Mouse (Mus musculus) right cerebral cortex, postnatal 36 days (tissue): ENCODE results near the gene Glb1.

ENCODE experiments used
- DNase-seq, 2 experiments: peaks; one replicate each; pipeline ENCODE4 v3.0.0; 2022; ENCODE audit warnings: low spot score in 2 of 2, mixed read lengths in 1 of 2

Glb1 gene

DNA sequence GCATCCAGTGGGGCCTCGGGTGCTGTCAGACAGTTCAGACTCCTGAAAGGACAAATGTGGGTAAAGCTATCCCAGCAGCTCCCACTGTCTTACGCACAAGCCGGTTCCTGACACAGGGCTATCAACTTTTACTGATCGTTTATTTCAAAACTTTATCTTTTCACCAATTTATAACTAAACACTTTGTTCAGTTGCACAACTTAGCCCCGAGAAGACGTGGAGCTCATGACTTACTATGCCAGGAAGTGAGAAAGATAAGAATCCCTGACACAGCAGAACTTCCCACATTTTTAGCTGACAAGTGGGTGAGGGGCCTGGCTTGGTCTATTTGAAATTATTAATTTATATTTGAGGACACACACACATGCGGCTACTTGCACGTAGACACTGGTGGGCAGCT, 6.2 kb upstream of the Glb1 start:
- DNase-seq = no peak

- DNase-seq = no peak
Measured at GRCm38 (mm10) chr9:114395258-114395657, 5.6 kb upstream of the Glb1 start.

DNA sequence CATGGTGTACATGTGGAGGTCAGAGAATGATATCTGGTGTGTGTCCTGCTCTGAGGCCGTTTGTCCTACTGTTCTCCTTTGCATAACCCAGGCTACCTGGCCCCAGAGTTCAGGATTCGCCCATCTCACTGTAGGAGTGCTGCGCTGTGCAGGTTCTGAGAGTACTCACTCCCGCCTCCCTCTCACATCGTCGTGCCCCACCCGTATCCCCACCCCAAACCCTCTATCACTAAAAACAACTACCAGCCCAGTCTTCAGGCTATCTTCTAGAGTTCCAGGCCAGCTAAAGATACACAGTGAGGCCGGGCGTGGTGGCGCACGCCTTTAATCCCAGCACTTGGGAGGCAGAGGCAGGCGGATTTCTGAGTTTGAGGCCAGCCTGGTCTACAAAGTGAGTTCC, 1.2 kb upstream of the Glb1 start:
- DNase-seq = no peak

GRCm38 (mm10) chr9:114400588-114400948, 308 bp upstream of the Glb1 start:
- no peak for DNase-seq

DNA sequence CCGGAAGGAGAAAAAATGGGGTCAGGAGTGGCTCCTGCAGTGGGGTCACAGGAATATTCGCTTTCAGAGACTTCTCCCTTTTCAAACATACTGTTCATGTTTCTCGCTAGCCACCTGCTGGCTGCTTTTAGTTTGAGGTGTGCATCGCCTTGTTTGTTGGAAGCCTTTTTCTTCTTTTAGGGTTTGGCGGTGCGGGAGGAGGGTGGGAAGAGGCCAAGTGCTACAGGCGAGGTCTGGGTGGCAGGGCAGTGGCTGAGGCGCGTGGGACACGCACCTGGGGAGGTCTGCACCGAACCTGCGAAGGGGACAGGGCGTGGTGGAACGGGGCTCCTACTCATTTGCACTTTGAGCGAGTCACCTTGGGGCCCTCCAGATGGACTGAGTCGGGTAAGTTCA, 807 bp downstream of the Glb1 start:
- DNase-seq = no peak

DNA sequence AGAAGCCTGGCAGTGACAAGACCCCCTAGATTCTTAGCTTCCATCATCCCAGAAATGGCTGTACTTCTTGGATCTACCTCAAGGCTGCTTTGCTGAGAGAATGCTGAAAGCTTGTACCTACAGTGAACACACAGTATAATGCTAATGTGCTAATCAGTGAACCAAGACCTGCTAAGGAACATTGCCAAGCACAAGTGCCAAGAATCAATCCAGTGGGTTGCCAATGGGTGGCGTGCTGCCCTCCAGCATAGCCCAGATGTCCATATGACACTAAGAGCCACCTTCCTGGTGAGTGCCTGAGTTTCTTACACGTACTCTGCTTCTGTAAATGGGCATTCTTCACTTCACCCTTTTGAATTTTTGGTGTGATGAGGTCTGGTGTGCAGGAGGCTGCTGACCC, 6.8 kb downstream of the Glb1 start:
- no peak for DNase-seq

GRCm38 (mm10) chr9:114410313-114410862, 9.5 kb downstream of the Glb1 start:
- no peak for DNase-seq

DNA sequence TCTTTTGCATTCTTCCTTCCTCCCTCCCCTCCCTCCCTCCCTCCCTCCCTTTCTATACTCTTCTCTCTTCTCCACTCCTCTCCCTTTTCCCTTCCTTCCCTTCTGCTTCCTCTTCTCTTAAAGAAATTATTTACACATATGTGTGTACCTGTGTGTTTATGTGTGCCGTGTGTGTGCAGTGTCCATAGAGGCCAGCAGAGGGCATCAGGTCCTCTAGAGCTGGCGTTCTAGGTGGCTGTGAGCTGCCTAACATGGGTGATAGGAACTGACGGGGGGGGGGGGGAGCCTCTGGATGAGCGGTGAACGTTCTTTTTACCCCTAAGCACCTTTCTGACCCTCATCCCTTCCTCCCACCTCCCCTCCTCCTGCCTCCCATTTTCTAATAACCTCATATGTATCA, 10.4 kb downstream of the Glb1 start:
- DNase-seq = no peak

GRCm38 (mm10) chr9:114412406-114412805, 11.5 kb downstream of the Glb1 start:
- no peak for DNase-seq

GRCm38 (mm10) chr9:114413866-114414265, 13.0 kb downstream of the Glb1 start:
- no peak for DNase-seq

DNA sequence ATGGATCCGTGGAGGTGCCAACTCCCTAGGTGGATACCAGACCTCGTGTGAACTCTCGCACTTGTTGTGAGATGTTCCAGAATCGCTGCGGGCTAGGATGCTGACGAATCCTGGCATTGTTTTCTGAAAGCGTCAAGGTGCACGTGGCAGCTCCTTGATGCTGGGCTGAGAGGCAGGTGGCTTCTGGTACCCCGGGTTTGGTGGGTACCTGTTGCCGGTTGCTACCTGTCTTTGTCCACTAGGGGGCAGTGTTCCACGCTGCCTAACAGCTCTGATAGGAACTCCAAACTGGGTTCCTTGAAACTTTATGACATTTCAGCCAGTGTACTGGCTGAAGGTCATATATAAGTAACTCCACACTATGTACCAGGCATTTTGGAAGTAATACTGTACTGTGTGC, 14.8 kb downstream of the Glb1 start:
- DNase-seq = no peak

DNA sequence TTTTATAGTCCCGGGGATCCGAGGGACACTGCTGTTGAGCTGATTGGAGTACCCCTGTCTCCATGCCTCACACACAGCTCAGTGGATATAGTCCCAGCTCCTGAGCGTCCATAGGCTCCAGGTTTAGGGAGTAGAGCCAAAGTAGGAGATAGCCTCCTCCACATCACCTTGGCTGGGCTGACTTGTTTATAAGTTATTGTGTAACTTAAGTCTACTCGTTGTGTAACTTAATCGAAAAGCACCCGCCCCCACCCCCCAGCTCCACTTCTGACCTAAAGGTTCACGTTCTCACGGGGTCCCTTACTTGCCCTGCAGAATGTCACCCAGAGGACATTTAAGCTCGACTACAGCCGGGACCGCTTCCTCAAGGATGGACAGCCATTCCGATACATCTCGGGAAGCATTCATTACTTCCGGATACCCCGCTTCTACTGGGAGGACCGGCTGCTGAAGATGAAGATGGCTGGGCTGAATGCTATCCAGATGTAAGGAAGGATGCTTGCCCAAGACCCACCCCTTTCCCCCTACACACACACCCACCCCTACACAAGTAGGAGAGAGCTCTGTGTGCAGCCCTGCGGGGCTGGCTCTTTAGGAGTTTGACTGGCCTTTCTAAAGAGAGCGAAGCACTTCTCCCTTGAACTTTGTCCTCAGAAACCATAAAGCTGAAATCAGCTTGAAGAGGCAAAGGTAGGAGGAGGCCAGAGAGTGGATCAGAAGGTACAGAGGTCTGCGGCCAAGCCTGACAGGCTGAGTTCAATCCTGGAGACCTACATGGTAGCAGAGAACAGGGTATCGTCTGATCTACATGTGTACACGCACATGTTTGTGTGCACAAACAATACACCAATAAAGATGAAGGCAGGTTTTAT, 16.0 kb downstream of the Glb1 start:
- DNase-seq = no peak

DNA sequence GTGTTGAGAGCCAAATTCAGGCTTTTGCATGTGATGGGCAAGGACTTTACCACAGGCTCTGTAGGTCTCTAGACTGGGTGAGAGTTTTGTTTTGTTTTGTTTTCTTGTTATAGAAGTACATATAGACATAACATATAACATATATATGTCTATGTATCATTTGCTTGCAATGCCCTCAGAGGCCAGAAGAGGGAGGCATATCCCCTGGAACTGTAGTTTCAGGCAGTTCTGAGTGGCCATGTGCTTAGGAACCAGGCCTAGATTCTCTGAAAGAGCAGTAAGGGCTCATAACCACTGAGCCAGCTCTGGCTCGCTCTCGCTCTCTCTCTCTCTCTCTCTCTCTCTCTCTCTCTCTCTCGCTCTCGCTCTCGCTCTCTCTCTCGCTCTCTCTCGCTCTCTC, 17.3 kb downstream of the Glb1 start:
- no peak for DNase-seq

DNA sequence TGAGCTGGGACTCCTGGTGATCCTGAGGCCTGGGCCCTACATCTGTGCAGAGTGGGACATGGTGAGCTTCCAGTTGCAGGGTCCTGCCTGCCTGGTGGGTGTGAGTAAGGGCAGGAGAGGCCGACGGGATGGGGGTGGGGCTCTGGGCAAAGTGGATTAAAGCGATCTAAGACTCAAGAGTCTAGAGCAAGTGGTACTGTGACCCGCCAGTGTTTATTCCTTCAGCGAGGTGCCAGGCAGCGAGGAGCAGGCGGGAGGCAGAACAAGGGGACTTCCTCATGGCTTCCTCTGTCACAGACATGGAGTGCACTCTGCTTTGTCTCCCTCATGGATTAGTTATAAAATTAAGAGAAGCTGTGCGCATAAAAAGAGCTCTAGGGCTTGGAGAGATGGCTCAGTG, 19.6 kb downstream of the Glb1 start:
- no peak for DNase-seq

DNA sequence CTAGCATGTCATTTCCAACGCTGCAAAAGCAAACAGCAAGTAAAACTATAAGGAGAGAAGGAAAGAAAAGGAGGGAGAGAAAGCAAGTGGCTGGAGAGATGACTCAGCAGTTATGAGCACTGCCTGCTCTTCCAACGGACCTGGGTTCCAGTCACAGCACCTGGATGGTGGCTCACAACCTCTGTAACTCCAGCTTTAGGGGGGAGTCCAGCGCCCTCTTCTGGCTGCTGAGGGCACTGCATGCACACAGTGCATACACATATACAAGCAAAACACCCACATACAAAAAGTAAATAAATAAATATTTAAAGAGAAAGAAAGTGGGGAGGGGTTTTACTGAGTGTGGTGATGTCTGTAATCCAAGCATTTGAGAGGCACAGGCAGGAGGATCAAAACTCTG, 20.2 kb downstream of the Glb1 start:
- DNase-seq = no peak

GRCm38 (mm10) chr9:114421797-114422196, 20.9 kb downstream of the Glb1 start:
- no peak for DNase-seq

DNA sequence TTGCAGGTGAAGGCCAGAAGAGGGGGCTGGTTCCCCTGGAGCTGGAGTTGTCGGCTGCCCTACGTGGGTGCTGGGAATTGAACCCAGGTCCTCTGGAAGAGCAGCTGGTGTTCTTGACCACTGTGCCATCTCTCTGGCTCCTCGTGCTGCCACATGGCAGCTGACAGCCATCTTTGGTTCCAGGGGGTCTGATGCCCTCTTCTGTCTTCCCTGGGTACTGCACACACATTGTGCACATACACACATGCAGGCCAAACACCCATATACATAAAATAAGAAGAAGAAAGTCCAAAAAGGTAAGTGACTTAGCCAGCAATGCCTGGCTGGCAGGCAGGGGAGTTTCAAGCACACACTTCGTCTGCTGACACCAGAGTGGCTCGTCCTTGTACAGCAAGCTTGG, 24.7 kb downstream of the Glb1 start:
- no peak for DNase-seq

DNA sequence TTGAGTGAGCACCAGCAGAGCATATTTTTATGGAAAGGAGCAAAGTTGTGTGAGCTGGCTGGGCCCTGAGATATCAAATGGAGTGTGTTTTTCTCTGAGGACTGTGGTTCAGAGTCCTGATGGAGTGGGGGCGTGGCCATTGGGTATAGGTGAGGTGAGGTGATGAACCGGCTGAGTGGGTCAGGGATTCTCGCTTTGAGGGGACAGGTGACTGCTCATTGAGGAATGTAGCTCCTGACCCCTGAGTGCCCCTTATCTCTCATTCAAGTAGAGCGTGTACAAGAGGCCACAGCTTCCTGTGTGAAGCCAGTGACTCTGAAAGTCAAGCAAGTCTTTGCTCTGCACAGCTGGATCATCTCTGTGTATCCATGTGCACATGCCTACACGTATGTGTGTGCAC, 25.3 kb downstream of the Glb1 start:
- no peak for DNase-seq

DNA sequence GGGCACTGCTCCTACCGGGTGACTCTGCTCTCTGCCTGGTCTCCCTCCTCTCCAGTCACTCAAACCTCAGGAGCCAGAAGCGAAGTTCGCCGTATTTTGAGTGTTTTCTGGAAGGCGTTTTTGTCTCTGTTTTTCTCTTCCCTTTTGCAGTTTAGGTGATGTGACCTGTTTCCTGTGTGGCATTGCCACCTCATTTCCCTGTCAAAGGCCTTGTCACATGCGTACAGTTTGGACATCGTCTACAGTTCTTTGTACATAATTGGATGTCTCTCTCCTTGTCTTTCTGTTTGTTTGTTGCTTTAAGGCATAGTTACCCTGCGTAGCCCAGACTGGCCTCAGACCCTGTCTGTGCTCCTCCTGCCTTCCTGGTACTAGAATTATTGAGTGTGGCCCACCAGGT, 26.5 kb downstream of the Glb1 start:
- DNase-seq = no peak

- DNase-seq = no peak
Measured at GRCm38 (mm10) chr9:114428103-114428834, 27.4 kb downstream of the Glb1 start.

GRCm38 (mm10) chr9:114435668-114436067, 34.8 kb downstream of the Glb1 start:
- DNase-seq = no peak

DNA sequence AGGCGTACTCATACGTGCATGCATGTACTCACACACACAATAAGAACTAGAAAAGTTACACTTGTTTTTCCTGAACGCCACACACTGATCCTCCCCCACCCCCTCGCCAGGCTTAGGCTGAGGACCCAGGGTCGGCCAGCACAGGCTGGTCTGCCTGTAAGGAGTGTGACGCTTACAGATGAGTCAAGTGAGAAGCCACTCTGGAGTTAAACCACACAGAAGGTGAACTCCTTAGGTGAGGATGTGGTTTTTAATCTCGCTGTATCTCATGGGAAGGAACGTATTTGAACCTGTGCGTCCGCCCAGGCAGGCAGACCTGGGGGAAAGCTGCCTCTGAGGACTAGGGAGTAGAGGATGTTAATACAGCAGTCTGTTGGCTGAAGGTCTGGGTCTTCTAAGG, 39.7 kb downstream of the Glb1 start:
- no peak for DNase-seq

DNA sequence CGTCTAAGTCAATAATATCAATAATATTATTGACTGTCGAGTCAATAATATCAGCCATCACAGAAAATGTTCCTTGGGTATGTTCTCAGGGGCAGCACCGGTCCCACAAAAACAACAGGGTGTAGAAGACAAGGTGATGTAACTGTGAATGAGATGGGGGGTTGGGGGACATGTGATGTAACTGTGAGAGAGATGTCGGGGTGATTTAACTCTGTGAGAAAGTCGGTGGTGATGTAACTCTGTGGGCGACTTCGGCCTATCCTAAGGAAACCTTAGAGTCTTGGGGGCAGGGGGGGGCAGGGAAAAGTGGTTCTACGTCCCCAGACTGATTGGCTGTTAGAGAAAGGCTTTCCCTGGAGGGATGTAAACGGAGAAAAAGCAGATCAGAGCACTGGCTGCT, 41.3 kb downstream of the Glb1 start:
- DNase-seq = no peak
